Mouse (Mus musculus) G1E (cell line): ENCODE measurements at regions not wholly inside any gene's neighbourhood (a gene's known extent, or its start where the extent isn't known, plus 50 kb on each side); places are given as distances from the start of the nearest gene placed in this dataset.

Experiments used
- ATAC-seq: 2 replicates; pipeline ENCODE4 v1.8.0; 2016; ENCODE audit warnings: mild to moderate bottlenecking; ENCODE audit not compliant: insufficient number of reproducible peaks, poor library complexity, low FRiP score, severe bottlenecking; ENCODE audit errors: extremely low read depth
- DNase-seq: peaks from one replicate; pipeline ENCODE4 v3.0.0; 2012; ENCODE audit warnings: low spot score
- H3K27me3 ChIP-seq: 2 replicates; pipeline ENCODE4 v1.6.1; 2012; ENCODE audit warnings: mild to moderate bottlenecking, low read length, inconsistent platforms; ENCODE audit not compliant: insufficient read depth
- H3K36me3 ChIP-seq: replicated peaks from 2 replicates; pipeline ENCODE3; 2012; ENCODE audit warnings: mild to moderate bottlenecking, inconsistent platforms
- H3K4me1 ChIP-seq: 2 replicates; pipeline ENCODE4 v1.6.1; 2012; ENCODE audit warnings: low read depth, low read length, inconsistent platforms, mixed read lengths; ENCODE audit not compliant: insufficient read depth
- H3K4me3 ChIP-seq: 2 replicates; pipeline ENCODE4 v1.5.1; 2012; ENCODE audit warnings: low read depth, mild to moderate bottlenecking, inconsistent platforms, low read length, moderate library complexity, mixed read lengths
- H3K9me3 ChIP-seq: replicated peaks from 2 replicates; pipeline ENCODE4 v1.6.1; 2012; ENCODE audit warnings: inconsistent platforms
- CTCF ChIP-seq: IDR thresholded peaks from 2 replicates; pipeline ENCODE4 v1.5.1; 2012; ENCODE audit warnings: low read depth, low read length, inconsistent platforms, mixed read lengths
- GATA1 ChIP-seq: IDR thresholded peaks from 2 replicates; pipeline ENCODE4 v1.6.1; 2012; ENCODE audit warnings: borderline replicate concordance, low read length, inconsistent platforms, mixed read lengths
- GATA2 ChIP-seq: IDR thresholded peaks from 2 replicates; pipeline ENCODE4 v1.6.1; 2012; ENCODE audit warnings: low read depth, low read length, inconsistent platforms, borderline replicate concordance
- POLR2AphosphoS5 ChIP-seq: IDR thresholded peaks from 2 replicates; pipeline ENCODE4 v1.6.1; 2012; ENCODE audit warnings: low read depth, low read length, inconsistent platforms; ENCODE audit not compliant: insufficient replicate concordance
- TAL1 ChIP-seq: conservative IDR thresholded peaks from 2 replicates; pipeline ENCODE4 v1.6.1; 2012; ENCODE audit warnings: low read depth, low read length, inconsistent platforms, mixed read lengths

DNA sequence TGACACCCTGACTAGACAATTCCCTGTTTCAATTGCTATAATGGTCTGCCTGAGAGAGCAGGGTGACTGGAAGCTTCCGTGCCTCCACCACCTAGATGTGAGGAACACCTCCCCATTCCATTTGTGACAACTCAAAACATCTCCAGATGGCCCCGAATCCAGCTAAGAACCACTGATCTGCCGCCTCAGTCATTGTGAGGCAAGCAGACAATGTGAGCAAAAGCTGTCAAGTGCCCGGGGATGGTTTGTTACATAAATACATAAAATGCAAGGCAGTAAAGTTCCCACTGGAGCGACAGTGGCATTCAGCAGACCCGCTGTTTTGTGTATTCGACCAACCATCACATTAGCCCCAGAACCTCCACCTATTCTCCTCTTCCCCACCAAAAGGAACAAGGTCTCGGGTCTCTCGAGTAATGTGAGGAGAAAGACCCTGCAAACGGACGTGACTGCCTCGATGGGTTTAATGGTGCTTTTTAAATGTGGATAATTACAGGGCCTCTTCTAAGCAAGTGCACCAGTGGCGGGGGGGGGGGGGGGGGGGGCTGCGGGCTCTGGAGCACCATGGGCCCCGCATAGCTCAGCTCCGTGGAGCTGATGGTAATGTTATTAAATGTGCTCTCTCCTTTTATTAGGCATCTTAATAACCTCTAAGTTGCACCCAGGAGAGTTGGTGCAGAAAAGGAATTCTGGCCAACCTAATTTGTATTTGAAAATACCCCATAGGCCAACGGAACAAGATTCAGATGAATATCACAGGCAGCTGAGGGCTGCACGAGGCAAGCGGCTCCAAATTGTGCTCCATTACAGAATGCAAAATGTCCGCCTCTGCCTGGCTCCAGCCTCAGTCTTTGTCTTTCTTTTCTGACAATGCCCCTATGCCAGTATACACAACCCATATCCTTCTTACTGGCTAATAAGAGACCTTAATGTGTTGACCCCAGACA is 360.6 kb upstream of the Clint1 start:
- ATAC-seq, result no peak
- no peak overlapping the region for H3K4me3 ChIP-seq
- DNase-seq, result no peak
- H3K9me3 ChIP-seq, result no peaks in the 10 kb centered on the region
- TF ChIP-seq TAL1 (no peak), GATA2 (no peak)
- H3K27me3 ChIP-seq, result no peaks in the 10 kb centered on the region
- no peaks in the 10 kb centered on the region for H3K36me3 ChIP-seq
- no peaks in the 10 kb centered on the region for H3K4me1 ChIP-seq

- no peaks in the 10 kb centered on the region for H3K27me3 ChIP-seq
- TF ChIP-seq GATA2 (no peak), TAL1 (no peak), GATA1 (no peak), POLR2AphosphoS5 (no peak), CTCF (no peak)
- no peaks in the 10 kb centered on the region for H3K9me3 ChIP-seq
- no peaks in the 10 kb centered on the region for H3K4me1 ChIP-seq
- H3K36me3 ChIP-seq, result no peaks in the 10 kb centered on the region
- H3K4me3 ChIP-seq, result no peak overlapping the region
- no peak for ATAC-seq
- no peak for DNase-seq
Observed at GRCm38 (mm10) chr11:45495246-45495645, 356.6 kb upstream of the Clint1 start.

DNA sequence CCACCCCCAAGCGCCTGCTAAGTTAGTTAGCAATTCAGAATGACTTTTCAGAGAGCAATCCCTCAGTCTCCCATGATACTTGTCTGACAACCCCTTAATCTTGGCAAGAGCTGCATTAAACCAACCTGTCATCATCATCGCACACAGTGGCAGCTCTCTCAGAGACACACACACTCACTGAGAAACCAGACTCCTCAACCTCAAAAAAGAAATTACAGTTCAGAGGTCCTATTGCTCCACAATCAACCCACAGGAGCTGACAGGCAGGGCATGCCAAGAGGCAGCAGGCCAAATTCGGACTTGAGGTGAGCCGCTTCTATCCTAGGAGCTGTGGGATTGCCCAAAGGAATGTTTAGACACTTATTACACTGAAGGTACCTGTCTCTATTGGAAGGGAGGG is 343.3 kb upstream of the Clint1 start:
- ATAC-seq (no peak), DNase-seq (no peak)
- Histone ChIP-seq H3K4me3 (no peak overlapping the region), H3K4me1 (no peaks in the 10 kb centered on the region), H3K36me3 (no peaks in the 10 kb centered on the region), H3K9me3 (no peaks in the 10 kb centered on the region), H3K27me3 (no peaks in the 10 kb centered on the region)
- TF ChIP-seq POLR2AphosphoS5 (no peak), GATA2 (no peak), CTCF (no peak), GATA1 (no peak), TAL1 (no peak)

DNA sequence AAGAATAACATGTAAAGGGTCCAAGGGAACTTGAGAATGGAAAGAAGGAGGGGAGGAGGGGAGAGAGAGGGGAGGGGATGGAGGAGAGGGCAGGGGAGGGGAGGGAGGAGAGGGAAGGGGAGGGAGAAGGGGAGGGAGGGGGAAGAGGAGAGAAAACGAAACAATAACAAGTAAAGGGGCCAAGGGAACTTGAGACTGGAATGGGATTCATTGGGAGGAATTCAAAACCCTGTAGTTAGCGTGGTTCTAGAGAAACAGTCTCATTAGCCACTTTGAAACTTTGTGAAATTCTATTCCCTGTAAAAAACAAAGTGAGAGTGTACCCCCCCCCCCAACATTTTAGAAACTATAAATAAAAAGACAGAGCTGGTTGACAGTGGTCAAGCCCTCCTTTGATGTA is 342.6 kb upstream of the Clint1 start:
- H3K36me3 ChIP-seq, result no peaks in the 10 kb centered on the region
- DNase-seq, result no peak
- no peaks in the 10 kb centered on the region for H3K9me3 ChIP-seq
- H3K27me3 ChIP-seq, result no peaks in the 10 kb centered on the region
- ATAC-seq, result no peak
- no peak overlapping the region for H3K4me3 ChIP-seq
- TF ChIP-seq CTCF, result no peak
- no peak for TF ChIP-seq GATA2
- TF ChIP-seq GATA1, result no peak
- no peak for TF ChIP-seq TAL1
- TF ChIP-seq POLR2AphosphoS5, result no peak
- H3K4me1 ChIP-seq, result no peaks in the 10 kb centered on the region

GRCm38 (mm10) chr11:45514415-45515271 is 337.2 kb upstream of the Clint1 start:
- Histone ChIP-seq H3K4me3 (no peak overlapping the region), H3K9me3 (no peaks in the 10 kb centered on the region), H3K4me1 (no peaks in the 10 kb centered on the region), H3K36me3 (no peaks in the 10 kb centered on the region), H3K27me3 (no peaks in the 10 kb centered on the region)
- DNase-seq (no peak), ATAC-seq (no peak)
- TF ChIP-seq TAL1 (no peak), POLR2AphosphoS5 (no peak), CTCF (no peak), GATA2 (no peak), GATA1 (no peak)

DNA sequence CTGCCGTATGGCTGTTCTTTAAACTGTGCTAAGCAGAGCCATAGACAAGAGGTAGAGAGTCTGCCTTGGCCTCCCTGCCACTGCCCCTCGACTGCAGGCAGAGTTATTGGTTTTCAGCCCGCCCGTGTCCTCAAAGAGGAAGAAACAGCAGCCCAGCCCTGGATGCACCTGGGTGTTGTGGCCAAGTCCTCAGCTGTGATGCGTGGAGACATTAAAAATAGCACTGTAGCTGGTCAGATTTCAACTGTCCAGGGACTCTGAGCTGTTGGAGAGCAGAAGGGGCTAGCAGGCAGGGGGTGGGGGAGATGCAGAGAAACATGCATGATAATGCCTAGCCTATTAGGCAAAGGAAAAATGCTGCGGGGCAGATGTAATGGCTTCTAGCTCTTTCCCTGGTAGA is 327.1 kb upstream of the Clint1 start:
- Histone ChIP-seq H3K27me3 (no peaks in the 10 kb centered on the region), H3K4me1 (no peaks in the 10 kb centered on the region), H3K4me3 (no peak overlapping the region), H3K36me3 (no peaks in the 10 kb centered on the region), H3K9me3 (0 out of 2 replicates have a peak, but pooled peaks cover 2% of the 10 kb centered on the region)
- DNase-seq, result no peak
- TF ChIP-seq GATA1, result no peak
- no peak for TF ChIP-seq CTCF
- no peak for TF ChIP-seq TAL1
- TF ChIP-seq GATA2, result no peak
- no peak for TF ChIP-seq POLR2AphosphoS5
- ATAC-seq, result no peak
